Mouse (Mus musculus) liver, adult (tissue): Measurements from ENCODE around the gene Rb1.

Experiments
- GATA4 ChIP-seq: IDR thresholded peaks from 2 replicates; pipeline ENCODE4 v1.6.1; 2014; ENCODE audit warnings: mild to moderate bottlenecking, low read length; ENCODE audit not compliant: insufficient replicate concordance

Gene Rb1

DNA sequence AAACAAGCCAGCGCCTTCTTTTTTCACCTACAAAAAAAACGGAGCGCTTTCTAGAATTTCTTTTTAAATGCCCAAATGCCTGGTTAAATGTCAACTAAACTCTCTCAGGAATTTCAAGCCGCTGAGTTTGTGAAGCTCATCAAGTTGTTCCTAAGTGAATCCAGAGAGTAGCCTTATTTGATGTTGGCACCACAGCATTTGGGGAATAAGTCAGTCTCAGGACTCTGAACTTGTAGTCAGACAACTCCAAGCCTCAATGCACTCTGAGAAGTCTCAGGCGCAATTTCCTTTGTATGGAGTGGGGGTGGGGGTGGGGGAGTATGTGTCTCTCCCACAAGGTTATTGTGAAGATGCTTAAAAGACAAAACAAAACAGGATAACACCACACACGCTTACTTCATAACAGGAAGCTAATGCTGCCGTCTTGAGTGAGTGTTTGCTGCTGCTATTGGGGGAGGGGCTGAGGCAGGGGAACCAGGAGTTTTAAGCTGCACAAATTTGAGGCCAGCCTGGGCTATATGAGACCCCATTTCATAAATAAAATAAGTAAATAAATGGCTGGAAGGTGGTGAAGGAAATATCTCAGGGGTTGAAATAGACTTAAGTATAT lies 23.5 kb upstream of the Rb1 start:
- no peak for TF ChIP-seq GATA4

- no peak; the same call in 1 of the 2 replicates for TF ChIP-seq GATA4
Observed at GRCm38 (mm10) chr14:73347302-73347701, 21.7 kb upstream of the Rb1 start.

GRCm38 (mm10) chr14:73345614-73346013 lies 20.0 kb upstream of the Rb1 start:
- no peak for TF ChIP-seq GATA4

- no peak for TF ChIP-seq GATA4
Observed at GRCm38 (mm10) chr14:73340051-73340755, 14.6 kb upstream of the Rb1 start.

GRCm38 (mm10) chr14:73339615-73340014 lies 14.0 kb upstream of the Rb1 start:
- TF ChIP-seq GATA4, result no peak

DNA sequence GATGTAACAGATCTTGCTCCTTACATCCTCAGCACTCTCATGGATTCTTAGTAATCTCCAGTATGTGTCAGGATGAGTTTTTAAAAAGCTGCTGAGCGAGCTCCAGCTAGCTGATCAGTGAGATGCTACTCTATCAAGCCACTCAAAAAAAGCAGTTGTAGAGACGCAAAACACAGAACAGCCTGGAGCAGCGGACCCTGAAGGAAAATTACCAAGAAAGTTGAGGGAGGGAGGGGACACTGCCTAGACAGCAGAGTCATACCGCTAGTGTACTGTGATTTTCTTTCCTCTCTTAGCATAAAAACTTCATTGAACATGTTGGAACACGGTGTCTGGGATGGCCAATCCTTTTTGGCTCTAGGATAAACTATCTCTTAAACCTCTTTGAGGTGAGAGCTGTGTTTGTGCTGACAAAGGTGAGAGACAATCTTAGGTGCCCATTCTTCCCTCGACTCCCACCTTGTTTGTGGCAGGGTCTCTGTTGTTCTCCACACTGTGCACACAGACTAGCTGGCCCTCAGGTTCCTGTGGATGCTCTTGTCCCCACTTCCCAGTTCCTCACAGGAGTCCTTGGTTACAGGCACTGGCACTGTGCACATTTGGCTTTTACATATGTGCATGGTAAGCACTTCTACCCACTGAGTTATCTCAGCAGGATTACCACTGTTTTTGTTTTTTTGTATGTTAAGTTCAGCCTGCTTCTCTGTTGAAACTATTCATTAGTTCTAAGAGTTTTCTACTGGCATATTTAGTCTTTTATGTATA lies 10.9 kb upstream of the Rb1 start:
- no peak for TF ChIP-seq GATA4

- no peak for TF ChIP-seq GATA4
Observed at GRCm38 (mm10) chr14:73334926-73335805, 9.5 kb upstream of the Rb1 start.

GRCm38 (mm10) chr14:73333880-73334279 lies 8.3 kb upstream of the Rb1 start:
- TF ChIP-seq GATA4, result no peak

DNA sequence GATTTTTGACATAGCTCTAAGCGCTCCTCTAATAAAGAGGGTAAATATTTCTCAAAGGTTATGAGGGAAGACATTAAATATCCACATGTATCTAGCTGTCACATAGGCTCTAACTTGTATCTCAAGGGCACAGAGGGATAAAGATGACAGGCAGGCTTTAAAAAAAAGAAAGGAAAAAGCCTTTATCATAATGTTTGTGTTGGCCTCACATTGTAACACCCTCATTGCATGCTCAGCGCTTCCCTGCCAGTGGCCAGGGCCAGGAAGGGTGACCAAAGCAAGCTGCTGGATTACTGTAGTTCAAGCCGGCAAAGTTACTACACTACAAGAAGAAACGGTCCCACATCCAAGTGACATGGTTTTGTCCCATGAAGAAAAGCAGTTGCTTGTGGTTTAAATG lies 5.8 kb upstream of the Rb1 start:
- TF ChIP-seq GATA4, result no peak

DNA sequence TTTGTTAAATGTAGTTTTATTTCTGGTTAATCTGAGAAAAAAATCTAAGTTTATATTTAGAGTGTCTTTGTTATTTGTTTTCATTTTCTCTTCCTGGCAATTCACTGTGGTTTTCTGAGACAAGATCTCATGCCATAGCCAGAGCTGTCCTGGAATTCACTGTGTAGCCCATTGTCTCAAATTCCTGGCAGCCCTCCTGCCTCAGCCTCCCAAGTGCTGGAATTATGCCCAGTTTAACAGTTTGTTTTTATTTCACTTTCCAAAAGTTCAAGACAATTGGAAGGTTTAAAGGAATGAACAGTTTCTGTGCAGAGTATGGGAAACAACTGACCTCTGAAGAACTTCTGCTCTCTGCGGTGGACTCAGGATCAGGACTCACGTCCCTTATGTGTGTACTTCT lies 4.2 kb upstream of the Rb1 start:
- no peak for TF ChIP-seq GATA4

GRCm38 (mm10) chr14:73326511-73326910 lies 889 bp upstream of the Rb1 start:
- no peak for TF ChIP-seq GATA4

GRCm38 (mm10) chr14:73324634-73325455 lies 777 bp downstream of the Rb1 start:
- TF ChIP-seq GATA4, result no peak

DNA sequence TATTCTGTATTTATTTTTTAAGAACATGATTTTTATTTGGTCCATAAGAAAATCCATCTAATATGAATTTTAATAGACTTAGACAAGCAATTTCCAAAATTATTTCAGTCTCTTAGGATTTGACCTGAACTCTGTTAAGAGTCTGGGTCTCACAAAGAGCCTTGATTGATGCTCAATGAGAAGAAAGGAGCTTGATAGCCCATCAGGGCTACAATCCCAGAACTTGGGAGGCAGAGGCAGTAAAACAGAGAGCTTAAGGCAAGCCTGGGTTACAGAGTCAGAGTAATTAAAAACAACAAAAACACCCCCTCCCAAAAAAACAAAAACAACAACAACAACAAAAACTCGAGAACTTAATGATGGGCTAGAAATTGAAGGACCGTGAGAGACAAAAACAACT lies 1.7 kb downstream of the Rb1 start:
- TF ChIP-seq GATA4, result no peak

DNA sequence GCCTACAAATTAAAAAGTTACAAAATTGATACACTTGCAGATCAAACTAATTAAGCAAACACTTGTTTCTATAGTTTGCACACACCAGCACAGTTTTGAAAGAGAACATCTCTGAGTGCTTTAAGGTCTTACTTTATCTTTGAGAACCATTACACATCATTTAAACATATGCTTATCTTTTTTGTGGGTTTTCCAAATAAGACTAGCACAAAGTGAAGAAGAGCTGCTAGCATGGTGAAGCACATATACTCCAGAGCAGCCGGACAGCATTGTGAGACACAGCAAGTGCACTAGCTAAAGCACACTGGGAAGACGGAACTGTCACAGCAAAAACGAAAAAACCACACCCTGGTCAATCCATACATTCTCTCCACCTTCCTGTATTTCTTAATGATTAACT lies 3.5 kb downstream of the Rb1 start:
- TF ChIP-seq GATA4, result no peak
